Mouse (Mus musculus) limb, embryonic 14.5 days (tissue): ENCODE data around the gene Fgf7. TPM values are rescaled to one million over a fixed set of nuclear protein-coding genes. Genes with fewer than 3 reads are reported as not detected.

Source experiments
- ATAC-seq: fragments of 200-750 bp; cut with Nextera tagmentation; 2 replicates; pipeline ENCODE4 v1.8.0; 2017; ENCODE audit warnings: low read depth, moderate number of reproducible peaks, moderate TSS enrichment; ENCODE audit not compliant: low FRiP score
- DNase-seq: peaks from one replicate; pipeline ENCODE4 v3.0.0-alpha.2; 2015; ENCODE audit warnings: low spot score
- H3K27ac ChIP-seq: fragments of 300-500 bp; sonication (generic); replicated peaks from 2 replicates; pipeline ENCODE4 v1.5.1; 2014; ENCODE audit warnings: low read depth, mild to moderate bottlenecking, low read length, moderate library complexity, mixed read lengths
- H3K27me3 ChIP-seq: fragments of 300-500 bp; sonication (generic); 2 replicates; pipeline ENCODE4 v1.6.1; 2014; ENCODE audit warnings: low read length, mixed read lengths; ENCODE audit not compliant: control insufficient read depth, insufficient read depth
- H3K36me3 ChIP-seq: fragments of 300-500 bp; sonication (generic); 2 replicates; pipeline ENCODE4 v1.6.1; 2014; ENCODE audit warnings: mild to moderate bottlenecking, low read length, moderate library complexity, mixed read lengths; ENCODE audit not compliant: control insufficient read depth, insufficient read depth
- H3K4me1 ChIP-seq: fragments of 300-500 bp; sonication (generic); 2 replicates; pipeline ENCODE4 v1.6.1; 2014; ENCODE audit warnings: antibody characterized with exemption, low read length, mixed read lengths; ENCODE audit not compliant: control insufficient read depth, insufficient read depth
- H3K4me2 ChIP-seq: fragments of 300-500 bp; sonication (generic); replicated peaks from 2 replicates; pipeline ENCODE4 v1.6.1; 2014; ENCODE audit warnings: low read depth, mild to moderate bottlenecking, low read length, moderate library complexity; ENCODE audit not compliant: severe bottlenecking
- H3K4me3 ChIP-seq: fragments of 300-500 bp; sonication (generic); replicated peaks from 2 replicates; pipeline ENCODE4 v1.5.1; 2014; ENCODE audit warnings: low read length
- H3K9ac ChIP-seq: fragments of 300-500 bp; sonication (generic); 2 replicates; pipeline ENCODE4 v1.6.1; 2014; ENCODE audit warnings: mild to moderate bottlenecking, low read depth, low read length, moderate library complexity; ENCODE audit not compliant: severe bottlenecking
- H3K9me3 ChIP-seq: fragments of 300-500 bp; sonication (generic); 2 replicates; pipeline ENCODE4 v1.6.1; 2016; ENCODE audit warnings: low read length; ENCODE audit not compliant: control insufficient read depth
- POLR2A ChIP-seq: fragments of 200-500 bp; IDR thresholded peaks from 2 replicates; pipeline ENCODE4 v1.8.0; 2012; ENCODE audit warnings: inconsistent platforms, mild to moderate bottlenecking, moderate library complexity, borderline replicate concordance; ENCODE audit not compliant: insufficient read depth, insufficient read length; ENCODE audit errors: extremely low read depth
- WGBS: fragments of 180-500 bp; shearing (Covaris S2); extraction: QIAGEN DNeasy Blood & Tissue Kit; methylation state at CpG from one replicate; pipeline ENCODE4 v1.1.7; 2014; 5-methylcytosine and 5-hydroxymethylcytosine counted together
- polyA plus RNA-seq, 2 experiments: library from polyadenylated mRNA; depleted of rRNA in 1 of 2; stranded (reverse) in 1 of 2; unstranded in 1 of 2; fragments of >200 nt; fragmentation: Nextera tagmentation in 1 of 2; extraction: Ambion mirVana in 1 of 2; gene quantifications; 2 replicates each; pipeline versions ENCODE4 v1.2.1 to v1.2.3; 2012 to 2014

Gene Fgf7
- polyA plus RNA-seq, 2 experiments, result 13.2 to 15.7 TPM

DNA sequence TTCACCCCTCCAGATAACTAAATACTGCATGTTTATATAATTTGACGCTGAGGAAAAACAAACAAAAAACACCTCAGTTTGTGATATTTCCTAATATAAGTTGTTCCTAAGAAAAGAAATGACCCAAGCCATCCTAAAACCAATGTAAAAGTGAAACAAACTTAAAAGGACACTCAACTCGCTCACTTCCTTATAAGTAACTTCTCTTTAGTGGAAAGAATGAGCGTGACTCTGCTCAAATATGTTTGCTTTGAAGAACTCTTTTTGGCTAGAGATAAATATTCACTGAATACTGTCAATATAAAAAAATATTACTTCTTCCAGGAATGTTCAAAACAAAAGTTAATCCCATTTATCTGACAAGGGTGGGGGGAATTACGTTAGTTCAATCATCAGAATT lies 39.3 kb downstream of the Fgf7 start:
- ATAC-seq, result no peak
- Histone ChIP-seq H3K9me3 (no peaks in the 10 kb centered on the region), H3K27ac (no peak overlapping the region), H3K4me3 (no peak overlapping the region), H3K4me2 (no peak overlapping the region), H3K36me3 (no peaks in the 10 kb centered on the region), H3K4me1 (no peaks in the 10 kb centered on the region), H3K27me3 (no peaks in the 10 kb centered on the region), H3K9ac (no peak overlapping the region)
- WGBS, result 89% methylated on average over 4 of the region's 4 CpGs
- TF ChIP-seq POLR2A, result no peak
- no peak for DNase-seq

DNA sequence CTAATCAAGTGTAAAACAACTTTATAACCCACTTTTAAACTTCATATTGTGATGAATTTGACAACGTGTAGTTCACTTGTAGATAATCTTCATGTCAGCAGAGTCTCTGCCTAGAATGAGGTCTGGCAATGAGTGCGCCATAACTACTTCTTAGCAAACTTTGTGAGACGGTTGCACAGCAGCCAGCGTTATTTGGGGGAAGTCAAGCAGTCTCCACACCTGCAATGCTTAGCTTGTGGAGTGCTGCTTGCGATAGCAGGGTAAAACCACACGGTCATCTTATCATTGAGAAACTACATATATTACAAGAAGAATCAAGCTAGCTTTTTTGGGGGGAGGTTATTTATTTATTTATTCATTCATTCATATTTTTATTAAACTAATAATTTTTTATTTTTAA lies 42.0 kb downstream of the Fgf7 start:
- Histone ChIP-seq H3K9ac (no peak overlapping the region), H3K4me2 (no peak overlapping the region), H3K27ac (no peak overlapping the region), H3K36me3 (no peaks in the 10 kb centered on the region), H3K4me1 (0 out of 2 replicates have a peak, but pooled peaks cover 3% of the 10 kb centered on the region), H3K9me3 (no peaks in the 10 kb centered on the region), H3K27me3 (no peaks in the 10 kb centered on the region), H3K4me3 (no peak overlapping the region)
- 93% methylated on average over 6 of the region's 6 CpGs for WGBS
- DNase-seq, result no peak
- no peak for ATAC-seq
- no peak for TF ChIP-seq POLR2A

DNA sequence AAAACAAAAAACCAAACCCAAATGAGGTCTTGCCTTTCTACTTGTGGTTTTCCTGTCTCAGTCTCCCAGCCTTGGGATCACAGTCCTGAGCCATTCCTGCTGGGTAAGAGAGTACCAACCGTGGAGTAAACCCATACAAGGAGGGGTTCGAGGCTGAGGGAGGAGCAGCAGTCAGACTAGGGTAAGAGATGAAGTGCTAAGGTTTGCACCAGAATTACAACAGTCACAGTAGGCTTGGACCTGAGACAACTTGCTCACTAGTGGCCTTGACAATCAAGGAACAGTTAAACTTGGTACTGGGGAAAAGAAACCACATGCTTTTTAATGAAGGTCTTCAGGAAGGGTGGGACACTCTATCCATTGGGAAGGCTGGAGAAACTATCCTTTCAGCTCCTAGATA lies 44.6 kb downstream of the Fgf7 start:
- Histone ChIP-seq H3K9me3 (no peaks in the 10 kb centered on the region), H3K27ac (no peak overlapping the region), H3K9ac (no peak overlapping the region), H3K4me3 (no peak overlapping the region), H3K4me2 (no peak overlapping the region), H3K27me3 (no peaks in the 10 kb centered on the region), H3K36me3 (no peaks in the 10 kb centered on the region), H3K4me1 (0 out of 2 replicates have a peak, but pooled peaks cover 3% of the 10 kb centered on the region)
- DNase-seq, result no peak
- no peak for TF ChIP-seq POLR2A
- 52% methylated on average over 2 of the region's 2 CpGs for WGBS
- ATAC-seq, result no peak

DNA sequence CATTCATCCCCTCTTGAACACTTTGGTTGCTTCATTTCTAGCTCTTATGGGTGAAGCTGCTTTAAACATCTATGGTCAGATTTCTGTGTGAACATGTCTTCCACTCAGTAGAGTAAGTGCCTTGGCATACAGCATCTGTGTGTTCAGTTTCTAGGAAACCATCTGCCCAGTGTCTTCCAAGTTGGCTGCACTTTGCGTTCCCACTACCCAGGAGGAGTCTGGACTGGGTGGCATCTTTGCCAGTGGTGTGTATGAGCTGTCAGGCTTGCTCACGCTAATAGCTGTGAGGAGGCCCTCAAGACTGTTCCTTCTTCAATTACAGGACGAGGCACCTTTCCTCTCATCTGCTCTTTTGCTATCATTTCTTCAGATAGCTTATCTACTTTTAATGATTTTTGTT lies 49.9 kb downstream of the Fgf7 start:
- H3K27me3 ChIP-seq, result no peaks in the 10 kb centered on the region
- no peak overlapping the region for H3K4me3 ChIP-seq
- DNase-seq (no peak), ATAC-seq (no peak)
- H3K36me3 ChIP-seq, result no peaks in the 10 kb centered on the region
- WGBS, result 82% methylated on average over 3 of the region's 3 CpGs
- H3K9me3 ChIP-seq, result no peaks in the 10 kb centered on the region
- H3K4me2 ChIP-seq, result no peak overlapping the region
- H3K4me1 ChIP-seq, result 0 out of 2 replicates have a peak, but pooled peaks cover 3% of the 10 kb centered on the region
- no peak overlapping the region for H3K27ac ChIP-seq
- no peak overlapping the region for H3K9ac ChIP-seq
- no peak for TF ChIP-seq POLR2A

DNA sequence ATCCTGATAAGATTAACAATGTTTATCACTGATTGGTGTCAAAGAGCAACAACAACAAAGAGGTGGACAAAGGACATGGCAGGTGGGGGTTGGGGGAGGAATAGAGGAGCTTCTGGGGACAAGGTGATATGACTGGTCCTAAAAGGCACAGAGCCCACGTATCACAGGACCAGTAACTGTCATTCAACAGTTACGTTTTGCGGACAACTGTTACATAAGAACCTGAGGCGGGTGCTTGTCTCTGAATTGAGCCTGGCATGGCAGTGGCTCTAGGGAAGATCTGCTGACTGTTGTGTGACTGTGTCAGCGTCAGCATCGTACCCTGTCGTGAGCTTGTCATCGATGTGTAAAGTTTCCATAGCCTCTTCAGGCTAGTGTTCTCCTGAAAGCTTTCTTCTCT lies 51.7 kb downstream of the Fgf7 start:
- Histone ChIP-seq H3K36me3 (no peaks in the 10 kb centered on the region), H3K4me2 (no peak overlapping the region), H3K9ac (no peak overlapping the region), H3K4me3 (no peak overlapping the region), H3K9me3 (no peaks in the 10 kb centered on the region), H3K27ac (no peak overlapping the region), H3K4me1 (no peaks in the 10 kb centered on the region), H3K27me3 (no peaks in the 10 kb centered on the region)
- 77% methylated on average over 8 of the region's 8 CpGs for WGBS
- DNase-seq, result no peak
- no peak for TF ChIP-seq POLR2A
- no peak for ATAC-seq

DNA sequence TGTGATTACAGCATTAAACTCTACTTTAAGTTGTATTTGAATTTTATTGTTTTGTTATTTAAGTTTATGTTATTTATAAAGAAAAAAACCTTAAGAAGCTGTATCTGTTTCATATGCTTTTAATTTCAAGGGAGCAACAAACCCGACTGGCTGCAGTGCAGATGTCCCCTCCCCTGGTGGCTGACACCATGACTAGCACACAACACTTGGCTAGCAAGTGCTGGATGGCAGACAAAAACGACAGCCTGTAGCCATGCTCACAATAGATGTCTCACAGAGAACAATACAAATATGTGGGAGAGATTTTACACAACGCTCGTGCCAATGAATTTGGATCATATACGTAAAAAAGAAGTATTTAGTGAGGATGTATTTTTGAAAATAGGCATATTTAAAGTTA lies 56.0 kb downstream of the Fgf7 start:
- no peak for TF ChIP-seq POLR2A

More for the DNA sequence above, 56.0 kb downstream of the Fgf7 start:
- DNase-seq, result no peak
- H3K9ac ChIP-seq, result no peak overlapping the region
- H3K27me3 ChIP-seq, result no peaks in the 10 kb centered on the region
- no peak overlapping the region for H3K27ac ChIP-seq
- H3K9me3 ChIP-seq, result no peaks in the 10 kb centered on the region
- H3K36me3 ChIP-seq, result no peaks in the 10 kb centered on the region
- H3K4me1 ChIP-seq, result 0 out of 2 replicates have a peak, but pooled peaks cover 8% of the 10 kb centered on the region
- no peak overlapping the region for H3K4me3 ChIP-seq
- no peak for ATAC-seq
- 67% methylated on average over 5 of the region's 5 CpGs for WGBS
- H3K4me2 ChIP-seq, result no peak overlapping the region
